Mouse (Mus musculus): ENCODE measurements around the gene 3110082I17Rik. TPM values are rescaled to one million over a fixed set of nuclear protein-coding genes. Genes with fewer than 3 reads are reported as not detected.

The 3110082I17Rik gene
- polyA plus RNA-seq, 1 experiment from 2014 or later: 15.1 TPM

DNA sequence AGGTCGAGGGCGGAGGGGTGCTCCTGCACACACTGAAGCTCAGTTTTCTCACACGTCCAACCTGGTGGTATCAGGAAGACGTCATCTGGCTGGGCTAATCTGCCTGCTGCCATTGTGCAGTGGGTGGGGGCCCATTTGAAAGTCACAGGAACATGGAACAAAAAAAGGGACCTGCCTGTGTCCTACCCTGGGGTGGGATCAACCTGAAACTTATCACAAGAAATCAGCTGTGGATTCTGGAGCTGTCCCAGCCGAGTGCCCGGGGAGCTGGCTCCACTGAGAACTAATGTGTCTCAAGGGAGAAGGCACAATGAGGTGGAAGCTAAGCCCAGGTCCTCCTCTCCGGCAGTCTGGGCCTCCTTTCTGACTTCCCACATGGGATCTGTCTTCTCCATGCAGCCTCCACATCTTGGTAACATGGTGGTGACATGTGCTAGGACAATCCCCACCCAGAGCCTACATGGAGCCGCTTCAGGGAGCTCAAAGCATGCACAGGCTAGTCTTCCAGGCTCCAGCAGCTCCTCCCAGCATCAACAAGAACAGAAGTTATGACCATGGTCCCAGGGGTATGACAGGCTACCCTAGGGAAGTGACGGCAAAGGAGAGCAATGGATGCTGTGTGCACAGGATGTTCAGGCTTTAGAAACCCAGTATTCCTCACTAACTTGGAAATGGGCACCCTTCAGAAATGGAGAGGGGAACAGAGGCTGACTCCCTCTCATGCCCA, 26.3 kb downstream of the 3110082I17Rik start:
- ATAC-seq (ENCODE audit: low read depth): no peak
- H3K9ac ChIP-seq: no peak overlapping the region
- 71% methylated on average over 9 of the region's 9 CpGs for WGBS
- H3K4me3 ChIP-seq: no peak overlapping the region
- no peaks in the 10 kb centered on the region for H3K36me3 ChIP-seq
- no peaks in the 10 kb centered on the region for H3K27me3 ChIP-seq
- no peak overlapping the region for H3K4me2 ChIP-seq
- peak overlapping the region; percentile 67; the same call in 1 of the 2 replicates for H3K27ac ChIP-seq (replicated peaks)
- H3K4me1 ChIP-seq (replicated peaks): peaks cover 78% of the 10 kb centered on the region
- H3K9me3 ChIP-seq: no peaks in the 10 kb centered on the region

DNA sequence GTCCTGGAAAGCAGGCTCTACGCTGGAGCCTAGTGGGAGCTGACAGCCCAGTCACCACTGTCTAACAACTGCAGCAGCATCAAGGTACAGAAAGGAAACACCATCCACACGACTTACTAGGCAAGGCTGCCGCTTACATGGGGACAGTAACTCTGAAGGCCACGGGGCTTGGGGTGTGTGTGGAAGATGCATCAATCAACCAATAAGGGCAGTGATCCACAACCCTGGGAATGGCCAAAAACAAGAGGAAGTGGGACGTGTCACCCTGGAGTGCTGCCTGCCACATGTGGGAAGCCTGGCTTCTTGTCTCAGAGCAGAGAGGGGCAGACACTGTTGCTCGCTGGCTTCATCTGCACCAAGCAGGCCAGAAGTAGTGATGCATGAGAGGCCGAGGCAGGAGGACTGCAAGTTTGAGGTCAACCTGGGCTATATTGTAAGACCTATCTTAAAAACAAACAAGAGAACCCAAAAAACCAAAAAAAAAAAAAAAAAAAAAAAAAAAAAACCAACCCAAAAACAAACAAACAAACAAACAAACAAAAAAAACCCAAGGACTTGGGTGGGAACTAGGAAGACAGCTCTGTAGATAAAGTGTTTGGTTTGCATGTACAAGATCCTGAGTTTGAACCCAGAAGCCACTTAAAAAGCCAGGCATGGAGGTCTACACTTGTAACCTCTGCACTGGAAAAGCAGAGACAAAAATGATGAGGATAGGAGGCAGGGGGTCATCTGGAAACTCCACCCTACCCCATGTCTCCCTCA, 27.4 kb downstream of the 3110082I17Rik start:
- ATAC-seq (ENCODE audit: low read depth): no peak
- Histone ChIP-seq H3K4me1 (replicated peaks) (peaks cover 80% of the 10 kb centered on the region), H3K4me2 (no peak overlapping the region), H3K9ac (no peak overlapping the region), H3K36me3 (no peaks in the 10 kb centered on the region), H3K9me3 (no peaks in the 10 kb centered on the region), H3K27me3 (no peaks in the 10 kb centered on the region), H3K27ac (replicated peaks) (peak overlapping the region; percentile 57), H3K4me3 (no peak overlapping the region)
- WGBS: 61% methylated on average over 7 of the region's 7 CpGs

DNA sequence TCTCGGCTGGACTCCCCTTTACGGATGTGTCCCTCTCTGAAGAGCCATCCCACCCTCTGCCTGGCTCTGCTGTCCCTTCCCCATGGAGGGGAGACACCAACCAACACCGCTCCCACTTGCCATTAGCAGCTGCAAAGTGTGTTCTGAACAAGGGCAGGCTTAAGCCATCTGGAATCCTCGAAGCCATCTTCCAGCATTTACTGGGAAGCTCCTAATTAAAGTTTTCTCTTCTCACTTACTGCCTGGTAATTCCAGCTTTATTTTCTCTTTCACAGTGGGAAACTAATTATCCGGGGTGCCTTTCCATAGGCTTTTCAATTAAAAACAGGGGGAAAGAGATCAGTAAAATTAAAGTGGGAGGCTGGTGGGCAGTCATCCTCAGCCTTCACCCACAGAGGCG, 28.0 kb downstream of the 3110082I17Rik start:
- no peaks in the 10 kb centered on the region for H3K9me3 ChIP-seq
- peak overlapping the region; percentile 26; the same call in 1 of the 2 replicates for H3K9ac ChIP-seq
- no peaks in the 10 kb centered on the region for H3K36me3 ChIP-seq
- no peaks in the 10 kb centered on the region for H3K27me3 ChIP-seq
- ATAC-seq (ENCODE audit: low read depth): no peak
- peaks cover 84% of the 10 kb centered on the region for H3K4me1 ChIP-seq (replicated peaks)
- 48% methylated on average over 6 of the region's 6 CpGs for WGBS
- H3K4me2 ChIP-seq: no peak overlapping the region
- peak overlapping the region; percentile 76 for H3K27ac ChIP-seq (replicated peaks)
- H3K4me3 ChIP-seq: no peak overlapping the region

GRCm38 (mm10) chr5:139429818-139430341, 30.4 kb downstream of the 3110082I17Rik start:
- H3K27ac ChIP-seq (replicated peaks): peak overlapping the region; percentile 76
- ATAC-seq (ENCODE audit: low read depth): no peak
- 0 out of 2 replicates have a peak, but pooled peaks cover 6% of the 10 kb centered on the region for H3K36me3 ChIP-seq
- H3K9ac ChIP-seq: peak overlapping the region; percentile 43; the same call in 1 of the 2 replicates
- 20% methylated on average over 12 of the region's 12 CpGs for WGBS
- H3K4me2 ChIP-seq: no peak overlapping the region
- H3K4me1 ChIP-seq (replicated peaks): peaks cover 72% of the 10 kb centered on the region
- H3K4me3 ChIP-seq: no peak overlapping the region
- H3K9me3 ChIP-seq: no peaks in the 10 kb centered on the region
- no peaks in the 10 kb centered on the region for H3K27me3 ChIP-seq

GRCm38 (mm10) chr5:139427989-139428388, 32.3 kb downstream of the 3110082I17Rik start:
- H3K27me3 ChIP-seq: no peaks in the 10 kb centered on the region
- no peak overlapping the region for H3K4me2 ChIP-seq
- WGBS: 80% methylated on average over 9 of the region's 9 CpGs
- H3K4me1 ChIP-seq (replicated peaks): peaks cover 71% of the 10 kb centered on the region
- H3K9ac ChIP-seq: no peak overlapping the region
- H3K27ac ChIP-seq (replicated peaks): no peak overlapping the region
- H3K36me3 ChIP-seq: 0 out of 2 replicates have a peak, but pooled peaks cover 6% of the 10 kb centered on the region
- H3K4me3 ChIP-seq: no peak overlapping the region
- ATAC-seq (ENCODE audit: low read depth): no peak
- no peaks in the 10 kb centered on the region for H3K9me3 ChIP-seq

DNA sequence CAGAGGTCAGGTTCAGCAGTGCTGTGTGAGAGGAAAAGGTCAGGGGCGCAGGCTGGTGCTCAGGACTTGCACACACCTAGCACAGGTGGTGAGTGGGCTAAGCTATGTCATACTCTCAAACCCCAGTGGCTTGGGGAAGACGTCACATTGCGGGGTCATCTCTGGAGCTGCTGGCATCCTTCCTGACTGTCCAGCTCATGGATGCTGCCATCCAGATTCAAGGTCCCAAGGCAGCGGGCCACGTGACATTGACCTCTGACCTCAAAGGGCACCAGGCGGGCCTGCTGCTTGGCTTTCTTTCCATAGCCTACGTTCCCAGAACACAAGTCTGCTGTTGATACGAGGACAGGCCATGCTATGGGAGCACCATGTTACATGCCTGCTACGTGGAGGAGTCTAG, 33.3 kb downstream of the 3110082I17Rik start:
- H3K36me3 ChIP-seq: 0 out of 2 replicates have a peak, but pooled peaks cover 6% of the 10 kb centered on the region
- peaks cover 72% of the 10 kb centered on the region for H3K4me1 ChIP-seq (replicated peaks)

DNA sequence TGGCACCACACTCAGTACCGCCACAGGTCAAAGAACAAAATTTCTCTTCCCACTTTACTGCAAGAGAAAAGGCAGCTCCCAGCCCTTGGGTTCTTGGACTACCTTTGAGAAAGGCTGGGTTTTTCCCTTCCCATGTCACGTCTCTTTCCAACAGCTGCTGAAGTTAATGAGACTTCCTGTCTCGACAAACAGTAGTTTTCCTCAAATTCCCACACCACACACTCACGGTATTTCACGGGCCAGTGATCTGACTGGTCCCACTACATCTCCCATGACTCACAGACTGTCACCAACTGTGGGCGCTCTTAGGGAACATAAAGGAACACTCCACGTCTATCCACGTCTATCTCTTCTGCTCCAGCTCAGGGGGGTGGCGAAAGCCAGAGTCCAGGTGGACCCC, 35.1 kb downstream of the 3110082I17Rik start:
- H3K36me3 ChIP-seq: 0 out of 2 replicates have a peak, but pooled peaks cover 6% of the 10 kb centered on the region
- WGBS: 82% methylated on average over 9 of the region's 9 CpGs
- H3K9me3 ChIP-seq: no peaks in the 10 kb centered on the region
- ATAC-seq (ENCODE audit: low read depth): no peak
- no peak overlapping the region for H3K27ac ChIP-seq (replicated peaks)
- H3K4me3 ChIP-seq: no peak overlapping the region
- peaks cover 65% of the 10 kb centered on the region for H3K4me1 ChIP-seq (replicated peaks)
- H3K9ac ChIP-seq: no peak overlapping the region
- H3K4me2 ChIP-seq: no peak overlapping the region
- no peaks in the 10 kb centered on the region for H3K27me3 ChIP-seq

More for the DNA sequence above, 33.3 kb downstream of the 3110082I17Rik start:
- no peak for ATAC-seq (ENCODE audit: low read depth)
- Histone ChIP-seq H3K4me2 (no peak overlapping the region), H3K27me3 (no peaks in the 10 kb centered on the region), H3K27ac (replicated peaks) (no peak overlapping the region), H3K4me3 (no peak overlapping the region), H3K9me3 (no peaks in the 10 kb centered on the region), H3K9ac (no peak overlapping the region)
- WGBS: 87% methylated on average over 9 of the region's 9 CpGs

GRCm38 (mm10) chr5:139423026-139423865, 37.1 kb downstream of the 3110082I17Rik start, which contains the start of gene Gper1:
Gper1 (plus strand) TSS chr5:139423151.
- Histone ChIP-seq H3K27me3 (no peaks in the 10 kb centered on the region), H3K36me3 (0 out of 2 replicates have a peak, but pooled peaks cover 6% of the 10 kb centered on the region), H3K4me1 (replicated peaks) (peaks cover 66% of the 10 kb centered on the region), H3K4me2 (peak within 1 kb of the TSS; percentile 52), H3K4me3 (peak within 1 kb of the TSS; percentile 37), H3K27ac (replicated peaks) (peak within 1 kb of the TSS; percentile 62), H3K9me3 (no peaks in the 10 kb centered on the region), H3K9ac (peak within 1 kb of the TSS; percentile 66)
- 42% methylated on average over 21 of the region's 21 CpGs for WGBS
- ATAC-seq (ENCODE audit: low read depth): peak; percentile 60; the same call in 1 of the 2 replicates

GRCm38 (mm10) chr5:139418633-139419032, 41.7 kb downstream of the 3110082I17Rik start:
- ATAC-seq (ENCODE audit: low read depth): peak; percentile 80
- H3K36me3 ChIP-seq: no peaks in the 10 kb centered on the region
- WGBS: 3% methylated on average over 3 of the region's 3 CpGs
- no peaks in the 10 kb centered on the region for H3K9me3 ChIP-seq
- H3K9ac ChIP-seq: peak overlapping the region; percentile 41
- H3K27me3 ChIP-seq: no peaks in the 10 kb centered on the region
- no peak overlapping the region for H3K4me3 ChIP-seq
- H3K4me2 ChIP-seq: no peak overlapping the region
- peak overlapping the region; percentile 91 for H3K27ac ChIP-seq (replicated peaks)
- H3K4me1 ChIP-seq (replicated peaks): peaks cover 57% of the 10 kb centered on the region

DNA sequence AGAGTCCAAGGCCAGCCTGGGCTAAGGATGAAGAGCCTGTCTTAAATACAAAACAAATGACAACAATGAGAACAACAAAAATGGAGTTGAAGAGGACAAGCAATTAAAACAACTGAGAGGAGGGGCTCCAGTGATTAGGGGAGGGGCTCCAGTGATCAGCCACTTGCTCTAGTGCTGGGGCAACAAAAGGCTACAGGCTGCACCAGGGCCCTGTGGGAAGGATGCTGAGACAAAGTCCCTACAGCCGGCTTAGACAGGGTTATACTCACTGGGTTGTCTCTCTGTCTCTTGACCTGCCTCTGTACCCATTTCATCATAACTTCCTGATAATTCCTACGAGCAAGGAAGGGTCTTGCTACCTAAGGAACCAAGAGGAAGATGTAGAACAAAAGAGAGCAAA, 42.2 kb downstream of the 3110082I17Rik start:
- H3K27me3 ChIP-seq: no peaks in the 10 kb centered on the region
- H3K27ac ChIP-seq (replicated peaks): peak overlapping the region; percentile 91
- no peaks in the 10 kb centered on the region for H3K9me3 ChIP-seq
- peaks cover 57% of the 10 kb centered on the region for H3K4me1 ChIP-seq (replicated peaks)
- H3K4me3 ChIP-seq: no peak overlapping the region
- ATAC-seq (ENCODE audit: low read depth): no peak
- no peak overlapping the region for H3K9ac ChIP-seq
- no peaks in the 10 kb centered on the region for H3K36me3 ChIP-seq
- no peak overlapping the region for H3K4me2 ChIP-seq
- WGBS: 10% methylated on average over 2 of the region's 2 CpGs

DNA sequence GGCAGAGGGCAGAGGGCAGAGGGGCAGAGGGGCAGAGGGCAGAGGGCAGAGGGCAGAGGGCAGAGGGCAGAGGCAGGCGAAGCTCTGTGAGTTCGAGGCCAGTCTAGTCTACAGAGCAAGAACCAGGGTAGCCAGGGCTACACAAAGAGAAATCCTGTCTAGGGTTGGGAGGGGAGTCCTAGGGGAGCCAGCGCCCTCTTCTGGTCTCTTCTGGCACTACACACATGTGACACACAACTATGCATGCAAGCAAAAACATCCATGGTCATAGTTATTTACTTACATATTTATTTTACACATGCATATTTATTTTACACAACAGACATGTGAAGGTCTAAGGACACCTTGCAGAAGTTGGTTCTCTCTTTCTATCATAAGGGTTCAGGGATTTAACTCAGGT, 42.8 kb downstream of the 3110082I17Rik start:
- H3K9me3 ChIP-seq: no peaks in the 10 kb centered on the region
- peaks cover 54% of the 10 kb centered on the region for H3K4me1 ChIP-seq (replicated peaks)
- no peak overlapping the region for H3K4me2 ChIP-seq
- 91% methylated on average over 3 of the region's 3 CpGs for WGBS
- no peak for ATAC-seq (ENCODE audit: low read depth)
- no peaks in the 10 kb centered on the region for H3K36me3 ChIP-seq
- no peak overlapping the region for H3K4me3 ChIP-seq
- no peak overlapping the region for H3K9ac ChIP-seq
- no peak overlapping the region for H3K27ac ChIP-seq (replicated peaks)
- no peaks in the 10 kb centered on the region for H3K27me3 ChIP-seq
